Mouse (Mus musculus) MEL (cell line): ENCODE results near the gene Nsg2. TPM values are rescaled to one million over a fixed set of nuclear protein-coding genes. Genes with fewer than 3 reads are reported as not detected.

Experiments used
- DNase-seq: peaks from one replicate; pipeline ENCODE4 v3.0.0; 2011; ENCODE audit warnings: low read depth, low spot score
- H3K27ac ChIP-seq: 2 replicates; pipeline ENCODE4 v1.5.1; 2012; ENCODE audit warnings: low read depth, mild to moderate bottlenecking, control low read depth, low read length, moderate library complexity; ENCODE audit not compliant: control insufficient read depth
- H3K27me3 ChIP-seq, 2 experiments: fragments of 150-350 bp in 1 of 2; sonication (generic) in 1 of 2; 2 replicates each; pipeline ENCODE4 v1.6.1; 2012; ENCODE audit warnings: low read length in 2 of 2, mild to moderate bottlenecking in 2 of 2, improper control_type of control experiment in 1 of 2, moderate library complexity in 1 of 2; ENCODE audit not compliant: insufficient read depth in 2 of 2, control insufficient read depth in 1 of 2
- H3K36me3 ChIP-seq, 2 experiments: 2 replicates each; pipeline ENCODE4 v1.6.1; 2012 to 2014; ENCODE audit warnings: low read length in 2 of 2, improper control_type of control experiment in 1 of 2, inconsistent platforms in 1 of 2, mild to moderate bottlenecking in 1 of 2; ENCODE audit not compliant: insufficient read depth in 2 of 2, control insufficient read depth in 1 of 2
- H3K4me1 ChIP-seq, 2 experiments: fragments of 150-350 bp in 1 of 2; sonication (generic) in 1 of 2; 2 replicates each; pipeline ENCODE4 v1.6.1; 2012; ENCODE audit warnings: low read length in 2 of 2, improper control_type of control experiment in 1 of 2, mild to moderate bottlenecking in 1 of 2; ENCODE audit not compliant: insufficient read depth in 2 of 2, control insufficient read depth in 1 of 2
- H3K4me3 ChIP-seq, 2 experiments: fragments of 150-350 bp in 1 of 2; sonication (generic) in 1 of 2; 2 replicates each; pipeline ENCODE4 v1.5.1; 2012; ENCODE audit warnings: low read depth in 2 of 2, low read length in 2 of 2, mild to moderate bottlenecking in 2 of 2, moderate library complexity in 2 of 2, control low read depth in 1 of 2, improper control_type of control experiment in 1 of 2; ENCODE audit not compliant: control insufficient read depth in 1 of 2, insufficient read depth in 1 of 2
- H3K79me2 ChIP-seq: 2 replicates; pipeline ENCODE4 v1.6.1; 2012; ENCODE audit warnings: mild to moderate bottlenecking, low read length, moderate library complexity; ENCODE audit not compliant: control insufficient read depth, poor library complexity, insufficient read depth
- H3K9ac ChIP-seq: 2 replicates; pipeline ENCODE4 v1.6.1; 2012; ENCODE audit warnings: low read depth, mild to moderate bottlenecking, control low read depth, low read length, moderate library complexity; ENCODE audit not compliant: control insufficient read depth, poor library complexity, severe bottlenecking
- H3K9me3 ChIP-seq: fragments of 150-350 bp; sonication (generic); replicated peaks from 2 replicates; pipeline ENCODE4 v1.6.1; 2012; ENCODE audit warnings: mild to moderate bottlenecking, low read length, improper control_type of control experiment, moderate library complexity; ENCODE audit not compliant: insufficient read depth
- CHD2 ChIP-seq: IDR thresholded peaks from 2 replicates; pipeline ENCODE4 v1.6.1; 2011; ENCODE audit warnings: low read length, improper control_type of control experiment
- E2F4 ChIP-seq: IDR thresholded peaks from 2 replicates; pipeline ENCODE4 v1.6.1; 2011; ENCODE audit warnings: low read depth, low read length, improper control_type of control experiment, borderline replicate concordance
- ELF1 ChIP-seq: IDR thresholded peaks from 2 replicates; pipeline ENCODE4 v1.6.1; 2014; ENCODE audit warnings: low read depth, mild to moderate bottlenecking, inconsistent platforms, low read length, improper control_type of control experiment, moderate library complexity
- ETS1 ChIP-seq: IDR thresholded peaks from 2 replicates; pipeline ENCODE4 v1.6.1; 2012; ENCODE audit warnings: low read depth, mild to moderate bottlenecking, inconsistent platforms, low read length, improper control_type of control experiment, moderate library complexity
- GATA1 ChIP-seq: IDR thresholded peaks from 2 replicates; pipeline ENCODE4 v1.6.1; 2011; ENCODE audit warnings: low read depth, low read length, improper control_type of control experiment
- HCFC1 ChIP-seq: IDR thresholded peaks from 2 replicates; pipeline ENCODE4 v1.6.1; 2012; ENCODE audit warnings: low read depth, mild to moderate bottlenecking, inconsistent platforms, low read length, improper control_type of control experiment, moderate library complexity
- MAFK ChIP-seq: IDR thresholded peaks from 2 replicates; pipeline ENCODE4 v1.6.1; 2011; ENCODE audit warnings: low read depth, mild to moderate bottlenecking, low read length, improper control_type of control experiment, borderline replicate concordance
- MAX ChIP-seq: IDR thresholded peaks from 2 replicates; pipeline ENCODE4 v1.6.1; 2011; ENCODE audit warnings: low read length, improper control_type of control experiment
- MAZ ChIP-seq: IDR thresholded peaks from 2 replicates; pipeline ENCODE4 v1.6.1; 2012; ENCODE audit warnings: low read depth, mild to moderate bottlenecking, inconsistent platforms, low read length, improper control_type of control experiment
- MEF2A ChIP-seq: IDR thresholded peaks from 2 replicates; pipeline ENCODE4 v1.6.1; 2014; ENCODE audit warnings: low read depth, mild to moderate bottlenecking, inconsistent platforms, low read length, improper control_type of control experiment; ENCODE audit not compliant: poor library complexity, insufficient replicate concordance, severe bottlenecking; ENCODE audit errors: extremely low read depth
- MXI1 ChIP-seq: IDR thresholded peaks from 2 replicates; pipeline ENCODE4 v1.6.1; 2011; ENCODE audit warnings: mild to moderate bottlenecking, low read depth, low read length, improper control_type of control experiment
- MYC ChIP-seq: IDR thresholded peaks from 2 replicates; pipeline ENCODE4 v1.6.1; 2011; ENCODE audit warnings: low read depth, mild to moderate bottlenecking, low read length, improper control_type of control experiment, moderate library complexity
- NRF1 ChIP-seq: IDR thresholded peaks from 2 replicates; pipeline ENCODE4 v1.6.1; 2014; ENCODE audit warnings: low read depth, mild to moderate bottlenecking, inconsistent platforms, low read length, improper control_type of control experiment, moderate library complexity; ENCODE audit not compliant: poor library complexity, insufficient read depth, severe bottlenecking
- RAD21 ChIP-seq: IDR thresholded peaks from 2 replicates; pipeline ENCODE4 v1.6.1; 2011; ENCODE audit warnings: mild to moderate bottlenecking, low read depth, low read length, improper control_type of control experiment
- RCOR1 ChIP-seq: IDR thresholded peaks from 2 replicates; pipeline ENCODE4 v1.6.1; 2012; ENCODE audit warnings: low read depth, mild to moderate bottlenecking, inconsistent platforms, low read length, improper control_type of control experiment
- SMC3 ChIP-seq: IDR thresholded peaks from 2 replicates; pipeline ENCODE4 v1.6.1; 2011; ENCODE audit warnings: low read depth, low read length, improper control_type of control experiment
- TAL1 ChIP-seq: IDR thresholded peaks from 2 replicates; pipeline ENCODE4 v1.6.1; 2012; ENCODE audit warnings: mild to moderate bottlenecking, inconsistent platforms, low read length, moderate library complexity, mixed read lengths
- USF1 ChIP-seq: IDR thresholded peaks from 2 replicates; pipeline ENCODE4 v1.6.1; 2014; ENCODE audit warnings: low read depth, mild to moderate bottlenecking, inconsistent platforms, low read length, improper control_type of control experiment, moderate library complexity
- ZKSCAN1 ChIP-seq: IDR thresholded peaks from 2 replicates; pipeline ENCODE4 v1.6.1; 2012; ENCODE audit warnings: low read depth, mild to moderate bottlenecking, inconsistent platforms, low read length, improper control_type of control experiment, moderate library complexity
- ZMIZ1 ChIP-seq: IDR thresholded peaks from 2 replicates; pipeline ENCODE4 v1.6.1; 2012; ENCODE audit warnings: low read depth, mild to moderate bottlenecking, inconsistent platforms, low read length, improper control_type of control experiment, moderate library complexity
- polyA plus RNA-seq, 2 experiments: library from polyadenylated mRNA; stranded (reverse) in 1 of 2; unstranded in 1 of 2; fragments of >175 nt in 1 of 2; fragments of >200 nt in 1 of 2; gene quantifications; 2 replicates each; pipeline versions ENCODE4 v1.2.1 to v1.2.4; 2012; ENCODE audit warnings: low replicate concordance in 2 of 2, low read depth in 1 of 2; ENCODE audit not compliant: insufficient read length in 2 of 2, insufficient read depth in 1 of 2, missing spikeins in 1 of 2
- total RNA-seq: library from RNA; depleted of rRNA; stranded (reverse); fragments of 300-350 nt; gene quantifications from 2 replicates; pipeline ENCODE4 v1.2.3, GENCODE M21; 2012

Nsg2 gene
- total and polyA plus RNA-seq, 3 experiments, result not detected

DNA sequence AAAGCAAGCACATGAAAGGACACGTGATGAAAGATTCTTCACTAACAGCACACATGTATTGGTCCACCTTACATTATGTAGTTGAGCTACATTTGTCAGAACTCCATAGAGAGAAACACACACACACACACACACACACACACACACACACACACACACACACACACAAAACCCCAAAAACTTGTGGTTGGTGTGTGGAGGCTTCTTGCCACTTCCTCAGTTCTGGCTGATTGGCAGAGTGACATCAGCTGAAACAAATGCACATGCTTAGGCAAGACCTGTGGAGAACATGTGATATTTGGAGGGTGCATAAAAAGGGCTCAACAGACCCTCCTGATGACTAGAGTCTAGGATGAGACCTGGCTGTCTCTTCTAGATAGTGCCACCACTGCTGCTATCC lies 36.3 kb upstream of the Nsg2 start (continued):
- TF ChIP-seq MAZ, result no peak

GRCm38 (mm10) chr11:31965256-31966134 lies 34.8 kb upstream of the Nsg2 start, which contains the start of gene 4930524B15Rik:
Gene 4930524B15Rik (plus strand): TSS chr11:31965592.
- Histone ChIP-seq H3K79me2 (no peaks in the 10 kb centered on the region), H3K4me3 (no peak within 1 kb of the TSS), H3K4me1 (no peaks in the 10 kb centered on the region), H3K9me3 (no peaks in the 10 kb centered on the region), H3K36me3 (no peaks in the 10 kb centered on the region), H3K27me3 (peaks cover 13 to 35% of the 10 kb centered on the region in 2 experiments), H3K9ac (no peak within 1 kb of the TSS), H3K27ac (no peak within 1 kb of the TSS)
- no peak for DNase-seq
- TF ChIP-seq E2F4 (no peak), MAX (no peak), MAFK (no peak), MYC (no peak), CHD2 (no peak), SMC3 (no peak), TAL1 (no peak), RAD21 (no peak), HCFC1 (no peak), NRF1 (no peak), MXI1 (no peak), ETS1 (no peak), GATA1 (no peak), MEF2A (no peak), ZMIZ1 (no peak), ZKSCAN1 (no peak), ELF1 (no peak), RCOR1 (no peak), USF1 (no peak)
